Mouse (Mus musculus) kidney, embryonic 15.5 days (tissue): ENCODE data around the gene Anapc11. TPM values are rescaled to one million over a fixed set of nuclear protein-coding genes. Genes with fewer than 3 reads are reported as not detected.

Source experiments
- ATAC-seq: fragments of 200-750 bp; cut with Nextera tagmentation; replicated peaks from 2 replicates; pipeline ENCODE4 v1.8.0; 2017; ENCODE audit warnings: moderate TSS enrichment; ENCODE audit not compliant: low FRiP score
- H3K27ac ChIP-seq: fragments of 300-500 bp; sonication (generic); 2 replicates; pipeline ENCODE4 v1.5.1; 2015; ENCODE audit warnings: mild to moderate bottlenecking, inconsistent platforms
- H3K27me3 ChIP-seq: fragments of 300-500 bp; sonication (generic); 2 replicates; pipeline ENCODE4 v1.6.1; 2015; ENCODE audit warnings: inconsistent platforms
- H3K36me3 ChIP-seq: fragments of 300-500 bp; sonication (generic); 2 replicates; pipeline ENCODE4 v1.6.1; 2015; ENCODE audit warnings: inconsistent platforms
- H3K4me1 ChIP-seq: fragments of 300-500 bp; sonication (generic); 2 replicates; pipeline ENCODE4 v1.6.1; 2015; ENCODE audit warnings: inconsistent platforms
- H3K4me2 ChIP-seq: fragments of 300-500 bp; sonication (generic); 2 replicates; pipeline ENCODE4 v1.6.1; 2015; ENCODE audit warnings: moderate library complexity, mild to moderate bottlenecking, inconsistent platforms
- H3K4me3 ChIP-seq: fragments of 300-500 bp; sonication (generic); replicated peaks from 2 replicates; pipeline ENCODE4 v1.5.1; 2015; ENCODE audit warnings: mild to moderate bottlenecking, inconsistent platforms
- H3K9ac ChIP-seq: fragments of 300-500 bp; sonication (generic); 2 replicates; pipeline ENCODE4 v1.6.1; 2015; ENCODE audit warnings: mild to moderate bottlenecking, inconsistent platforms
- H3K9me3 ChIP-seq: fragments of 300-500 bp; sonication (generic); replicated peaks from 2 replicates; pipeline ENCODE4 v1.6.1; 2016; ENCODE audit warnings: inconsistent platforms
- WGBS: fragments of 180-500 bp; shearing (Covaris S2); methylation state at CpG from one replicate; pipeline ENCODE4 v1.1.7; 2015; ENCODE audit warnings: mixed read lengths; 5-methylcytosine and 5-hydroxymethylcytosine counted together
- polyA plus RNA-seq: library from polyadenylated mRNA; unstranded; fragments of >200 nt; fragmentation: Nextera tagmentation; extraction: Ambion mirVana; gene quantifications from 2 replicates; pipeline ENCODE4 v1.2.1, GENCODE M21; 2015

The Anapc11 gene
- polyA plus RNA-seq, 1 experiment from 2014 or later: 206 TPM

GRCm38 (mm10) chr11:120613481-120613972 lies 15.3 kb downstream of the Anapc11 start:
- no peak for ATAC-seq
- Histone ChIP-seq H3K36me3 (peaks cover 55% of the 10 kb centered on the region), H3K4me3 (no peak overlapping the region), H3K27ac (no peak overlapping the region), H3K9me3 (no peaks in the 10 kb centered on the region), H3K4me1 (peaks cover 39% of the 10 kb centered on the region), H3K27me3 (no peaks in the 10 kb centered on the region), H3K9ac (no peak overlapping the region), H3K4me2 (no peak overlapping the region)
- WGBS: 90% methylated on average over 10 of the region's 10 CpGs

DNA sequence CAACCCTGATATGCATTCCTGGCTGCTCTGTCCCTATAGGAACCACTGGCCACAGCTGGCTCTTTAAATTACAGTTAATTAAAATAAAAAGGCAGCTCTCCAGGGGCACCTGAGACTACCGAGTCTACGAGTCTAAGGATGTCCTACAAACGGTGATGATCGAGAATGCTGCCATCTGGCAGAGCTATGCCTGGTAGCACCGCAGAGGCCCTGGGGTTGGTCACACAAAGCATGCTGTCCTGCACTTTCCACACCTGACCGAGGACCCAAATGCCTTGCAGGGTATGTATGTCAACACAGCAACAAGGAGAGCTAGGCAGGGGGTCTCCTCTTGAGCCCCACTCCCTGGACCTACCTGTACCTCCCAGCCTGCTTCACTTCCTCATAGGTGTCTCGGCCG lies 15.8 kb downstream of the Anapc11 start:
- Histone ChIP-seq H3K9me3 (no peaks in the 10 kb centered on the region), H3K9ac (no peak overlapping the region), H3K27me3 (no peaks in the 10 kb centered on the region), H3K4me3 (no peak overlapping the region), H3K36me3 (peaks cover 60% of the 10 kb centered on the region), H3K4me1 (peaks cover 35% of the 10 kb centered on the region), H3K4me2 (no peak overlapping the region), H3K27ac (no peak overlapping the region)
- 87% methylated on average over 8 of the region's 8 CpGs for WGBS
- no peak for ATAC-seq

- H3K4me1 ChIP-seq: peaks cover 25% of the 10 kb centered on the region
- peaks cover 69% of the 10 kb centered on the region for H3K36me3 ChIP-seq
- no peak for ATAC-seq
- no peak overlapping the region for H3K9ac ChIP-seq
- H3K4me3 ChIP-seq: no peak overlapping the region
- WGBS: 97% methylated on average over 6 of the region's 6 CpGs
- H3K27me3 ChIP-seq: no peaks in the 10 kb centered on the region
- no peak overlapping the region for H3K4me2 ChIP-seq
- no peak overlapping the region for H3K27ac ChIP-seq
- H3K9me3 ChIP-seq: no peaks in the 10 kb centered on the region
These were observed 16.9 kb downstream of the Anapc11 start for GRCm38 (mm10) chr11:120615167-120615566.

DNA sequence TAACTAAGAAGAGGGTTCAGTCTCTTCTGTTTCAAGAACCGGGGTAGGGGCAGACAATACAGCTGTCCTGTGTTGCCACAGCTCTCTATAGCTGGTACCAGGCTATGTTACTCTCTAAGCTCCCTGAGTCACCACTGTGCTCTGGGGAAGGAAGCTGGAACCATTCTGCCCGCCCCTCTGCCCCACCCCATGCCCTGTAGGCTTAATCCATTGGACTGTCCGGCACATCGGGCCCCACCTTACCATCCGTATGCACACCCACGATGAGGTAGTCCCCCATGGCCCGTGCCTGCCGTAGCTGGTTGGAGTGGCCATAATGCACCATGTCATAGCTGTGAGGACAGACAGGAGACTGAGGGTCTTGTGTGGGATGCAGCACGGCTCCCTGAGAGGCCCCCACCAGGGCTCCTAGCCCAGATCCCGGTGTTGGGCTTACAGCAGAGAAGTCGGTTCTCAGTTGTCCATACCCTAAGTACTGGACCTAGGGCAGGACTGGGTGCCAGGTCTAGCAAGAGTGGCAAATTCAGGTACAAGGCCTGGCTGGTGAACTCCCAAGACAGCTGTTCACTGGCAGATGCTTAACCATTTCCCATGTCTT lies 17.5 kb downstream of the Anapc11 start:
- Histone ChIP-seq H3K27me3 (no peaks in the 10 kb centered on the region), H3K9me3 (no peaks in the 10 kb centered on the region), H3K4me1 (peaks cover 25% of the 10 kb centered on the region), H3K27ac (no peak overlapping the region), H3K4me2 (peak overlapping the region; percentile 10; the same call in 1 of the 2 replicates), H3K4me3 (no peak overlapping the region), H3K9ac (no peak overlapping the region), H3K36me3 (peaks cover 70% of the 10 kb centered on the region)
- WGBS: 91% methylated on average over 11 of the region's 11 CpGs
- no peak for ATAC-seq

GRCm38 (mm10) chr11:120616617-120617294 lies 18.5 kb downstream of the Anapc11 start:
- H3K27ac ChIP-seq: peak overlapping the region; percentile 80
- no peaks in the 10 kb centered on the region for H3K27me3 ChIP-seq
- H3K4me2 ChIP-seq: peak overlapping the region; percentile 91
- H3K9ac ChIP-seq: peak overlapping the region; percentile 72
- H3K9me3 ChIP-seq: no peaks in the 10 kb centered on the region
- peak overlapping the region; percentile 75 for H3K4me3 ChIP-seq
- peaks cover 69% of the 10 kb centered on the region for H3K36me3 ChIP-seq
- WGBS: 50% methylated on average over 4 of the region's 4 CpGs
- no peak for ATAC-seq
- H3K4me1 ChIP-seq: peaks cover 25% of the 10 kb centered on the region

GRCm38 (mm10) chr11:120617519-120618112 lies 19.4 kb downstream of the Anapc11 start, which contains the start of gene Pcyt2:
Pcyt2 (minus strand) TSS chr11:120617936.
- no peaks in the 10 kb centered on the region for H3K9me3 ChIP-seq
- WGBS: under 1% methylated on average over 56 of the region's 56 CpGs
- H3K27ac ChIP-seq: peak within 1 kb of the TSS; percentile 80
- peak; percentile 93 for ATAC-seq
- H3K27me3 ChIP-seq: no peaks in the 10 kb centered on the region
- peak within 1 kb of the TSS; percentile 75 for H3K4me3 ChIP-seq
- peaks cover 25% of the 10 kb centered on the region for H3K4me1 ChIP-seq
- H3K9ac ChIP-seq: peak within 1 kb of the TSS; percentile 72
- peak within 1 kb of the TSS; percentile 91 for H3K4me2 ChIP-seq
- H3K36me3 ChIP-seq: peaks cover 69% of the 10 kb centered on the region

DNA sequence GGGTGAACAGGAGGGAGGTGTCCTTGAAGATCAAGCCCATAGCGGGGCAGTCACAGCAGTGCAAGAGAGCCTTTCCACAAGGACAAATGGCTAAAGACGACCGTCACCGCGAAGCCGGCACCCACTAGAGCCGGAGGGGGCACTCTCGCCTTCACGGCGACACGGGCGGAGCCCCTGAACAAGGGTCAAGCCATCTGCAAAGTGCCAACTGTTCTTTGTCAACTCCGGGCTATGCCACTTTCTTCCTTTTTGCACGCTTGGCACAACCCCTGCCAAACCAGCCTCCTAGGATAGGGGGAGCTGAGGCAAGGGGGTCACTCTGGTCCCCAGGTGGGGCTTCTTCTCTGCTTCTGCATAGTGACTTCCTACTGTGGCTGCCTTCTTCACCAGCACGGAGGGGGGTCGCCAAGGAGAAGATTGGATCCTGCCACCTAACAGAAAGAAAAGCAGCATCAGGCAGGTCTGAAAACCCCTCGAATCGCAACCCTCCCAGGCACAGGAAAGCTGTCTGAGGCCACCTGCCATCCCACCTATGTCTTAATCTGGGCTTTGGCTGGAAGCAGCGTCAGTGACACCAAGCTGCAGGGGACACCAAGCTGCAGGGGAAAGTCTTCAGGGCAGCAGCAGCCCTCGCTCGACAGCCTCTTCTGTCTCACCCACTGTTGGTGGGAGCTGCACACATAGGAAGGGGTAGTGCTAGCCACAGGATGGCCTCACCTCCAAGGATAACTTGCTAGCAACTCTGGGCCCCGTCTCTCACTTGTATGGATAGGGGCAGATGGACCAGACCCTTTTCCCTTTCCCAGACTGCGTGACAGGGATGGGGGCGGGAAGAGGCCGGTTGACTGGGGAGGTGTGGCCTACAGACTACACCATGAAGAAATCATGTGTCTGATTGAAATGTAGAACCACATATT lies 20.7 kb downstream of the Anapc11 start:
- Histone ChIP-seq H3K36me3 (peaks cover 64% of the 10 kb centered on the region), H3K4me2 (no peak overlapping the region), H3K9ac (no peak overlapping the region), H3K27me3 (no peaks in the 10 kb centered on the region), H3K4me3 (no peak overlapping the region), H3K27ac (peak overlapping the region; percentile 80; the same call in 1 of the 2 replicates), H3K4me1 (peaks cover 30% of the 10 kb centered on the region), H3K9me3 (no peaks in the 10 kb centered on the region)
- WGBS: 90% methylated on average over 25 of the region's 25 CpGs
- no peak for ATAC-seq

DNA sequence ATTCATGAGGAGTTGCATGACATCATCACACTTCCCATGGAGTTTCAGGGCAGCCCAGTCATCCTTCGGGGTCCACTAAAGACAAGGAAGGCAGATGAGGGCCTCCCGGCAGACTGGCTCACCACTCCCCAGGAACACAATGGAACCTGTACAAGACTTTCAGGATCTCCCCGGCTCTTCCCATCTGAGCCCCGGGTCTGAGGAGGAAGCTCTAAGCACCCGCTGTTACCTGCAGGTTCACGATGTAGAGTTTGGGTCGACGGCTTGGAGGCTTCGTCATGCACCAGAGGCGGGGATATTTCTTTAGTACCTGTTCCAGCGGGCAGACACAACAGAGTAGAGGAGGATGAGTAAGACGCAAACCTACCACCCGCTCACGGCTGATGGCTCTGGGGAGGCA lies 22.0 kb downstream of the Anapc11 start:
- no peak overlapping the region for H3K27ac ChIP-seq
- H3K27me3 ChIP-seq: no peaks in the 10 kb centered on the region
- H3K36me3 ChIP-seq: peaks cover 56% of the 10 kb centered on the region
- H3K4me2 ChIP-seq: no peak overlapping the region
- peaks cover 38% of the 10 kb centered on the region for H3K4me1 ChIP-seq
- H3K4me3 ChIP-seq: no peak overlapping the region
- H3K9me3 ChIP-seq: no peaks in the 10 kb centered on the region
- no peak for ATAC-seq
- WGBS: 94% methylated on average over 14 of the region's 14 CpGs
- H3K9ac ChIP-seq: no peak overlapping the region

DNA sequence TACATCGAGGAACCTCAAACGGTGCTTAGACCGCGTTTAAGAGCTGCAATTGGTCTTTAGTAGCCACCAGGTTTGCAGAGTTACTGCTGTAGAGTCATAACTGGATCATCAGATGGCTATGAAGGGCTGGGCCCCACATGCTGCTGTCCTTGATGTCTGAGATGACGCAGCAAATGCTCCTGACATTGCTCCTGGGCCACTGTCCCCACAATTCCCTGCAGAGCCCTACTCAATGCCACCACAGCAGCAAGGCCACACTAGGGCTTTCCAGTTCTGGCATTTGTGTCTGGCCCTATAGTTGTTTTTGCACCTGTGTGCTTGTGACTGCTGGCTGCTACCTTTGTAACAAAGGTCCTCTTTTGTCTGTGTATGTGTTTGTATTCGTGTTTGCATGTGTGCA lies 24.6 kb downstream of the Anapc11 start:
- Histone ChIP-seq H3K4me3 (no peak overlapping the region), H3K4me2 (no peak overlapping the region), H3K27ac (no peak overlapping the region), H3K27me3 (no peaks in the 10 kb centered on the region), H3K36me3 (peaks cover 65% of the 10 kb centered on the region), H3K9me3 (no peaks in the 10 kb centered on the region), H3K4me1 (peaks cover 26% of the 10 kb centered on the region), H3K9ac (no peak overlapping the region)
- no peak for ATAC-seq
- WGBS: 95% methylated on average over 6 of the region's 6 CpGs

DNA sequence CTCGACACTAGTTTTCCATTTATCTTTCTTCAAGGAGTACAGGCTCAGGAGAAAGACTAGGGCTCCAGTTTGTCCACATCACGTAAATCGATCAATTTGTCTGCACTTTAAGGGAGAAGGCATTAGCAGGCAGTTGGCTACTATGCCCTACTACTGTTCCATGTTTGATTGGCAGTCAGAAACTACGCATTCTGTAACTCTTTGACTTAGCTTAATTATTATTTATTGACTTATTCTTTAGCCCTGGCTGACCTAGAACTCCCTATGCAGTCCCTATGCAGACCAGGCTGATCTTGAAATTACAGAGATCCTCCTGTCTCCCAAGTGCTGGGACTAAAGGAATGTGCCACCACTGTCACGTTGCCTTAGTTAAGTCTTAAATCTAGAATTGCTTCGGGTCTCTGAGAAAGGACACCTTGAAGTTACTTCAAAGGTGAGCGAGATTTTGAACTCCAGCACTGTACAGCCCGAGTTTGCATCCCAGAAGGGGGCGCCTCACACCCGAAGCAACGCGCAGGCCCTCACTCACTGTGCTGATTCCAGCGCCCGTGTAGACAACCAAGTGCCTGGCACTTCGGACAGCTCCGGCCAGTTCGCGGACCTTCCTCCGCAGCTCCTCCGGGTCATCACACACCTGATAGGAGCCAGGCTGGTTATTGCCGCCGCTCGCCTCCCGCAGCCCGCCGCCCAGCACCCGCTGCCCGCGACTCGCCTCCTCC lies 25.9 kb downstream of the Anapc11 start:
- peak overlapping the region; percentile 86 for H3K27ac ChIP-seq
- WGBS: 11% methylated on average over 30 of the region's 30 CpGs
- peak overlapping the region; percentile 90 for H3K4me3 ChIP-seq
- H3K36me3 ChIP-seq: peaks cover 64% of the 10 kb centered on the region
- peak; percentile 78 for ATAC-seq
- H3K4me1 ChIP-seq: peaks cover 23% of the 10 kb centered on the region
- H3K27me3 ChIP-seq: no peaks in the 10 kb centered on the region
- H3K4me2 ChIP-seq: peak overlapping the region; percentile 96
- no peaks in the 10 kb centered on the region for H3K9me3 ChIP-seq
- peak overlapping the region; percentile 63 for H3K9ac ChIP-seq

GRCm38 (mm10) chr11:120624680-120625111 lies 26.5 kb downstream of the Anapc11 start:
- Histone ChIP-seq H3K4me3 (peak overlapping the region; percentile 90), H3K9ac (peak overlapping the region; percentile 63), H3K4me1 (peaks cover 28% of the 10 kb centered on the region), H3K4me2 (peak overlapping the region; percentile 96), H3K27me3 (no peaks in the 10 kb centered on the region), H3K27ac (peak overlapping the region; percentile 86), H3K36me3 (peaks cover 64% of the 10 kb centered on the region), H3K9me3 (no peaks in the 10 kb centered on the region)
- peak; percentile 79 for ATAC-seq
- WGBS: under 1% methylated on average over 53 of the region's 53 CpGs
